Mouse (Mus musculus) intestine, embryonic 15.5 days (tissue): Measurements from ENCODE around the gene Fbxw4. TPM values are rescaled to one million over a fixed set of nuclear protein-coding genes. Genes with fewer than 3 reads are reported as not detected.

Experiments used
- ATAC-seq: fragments of 200-750 bp; cut with Nextera tagmentation; 2 replicates; pipeline ENCODE4 v1.8.0; 2017; ENCODE audit warnings: moderate TSS enrichment, moderate library complexity
- H3K27ac ChIP-seq: fragments of 300-500 bp; sonication (generic); 2 replicates; pipeline ENCODE4 v1.5.1; 2015; ENCODE audit warnings: mild to moderate bottlenecking, inconsistent platforms
- H3K27me3 ChIP-seq: fragments of 300-500 bp; sonication (generic); replicated peaks from 2 replicates; pipeline ENCODE4 v1.6.1; 2015; ENCODE audit warnings: inconsistent platforms
- H3K36me3 ChIP-seq: fragments of 300-500 bp; sonication (generic); 2 replicates; pipeline ENCODE4 v1.6.1; 2015; ENCODE audit warnings: inconsistent platforms
- H3K4me1 ChIP-seq: fragments of 300-500 bp; sonication (generic); replicated peaks from 2 replicates; pipeline ENCODE4 v1.6.1; 2015; ENCODE audit warnings: inconsistent platforms
- H3K4me2 ChIP-seq: fragments of 300-500 bp; sonication (generic); replicated peaks from 2 replicates; pipeline ENCODE4 v1.6.1; 2015; ENCODE audit warnings: mild to moderate bottlenecking, inconsistent platforms
- H3K4me3 ChIP-seq: fragments of 300-500 bp; sonication (generic); replicated peaks from 2 replicates; pipeline ENCODE4 v1.5.1; 2015; ENCODE audit warnings: inconsistent platforms
- H3K9ac ChIP-seq: fragments of 300-500 bp; sonication (generic); 2 replicates; pipeline ENCODE4 v1.6.1; 2015; ENCODE audit warnings: inconsistent platforms
- H3K9me3 ChIP-seq: fragments of 300-500 bp; sonication (generic); 2 replicates; pipeline ENCODE4 v1.6.1; 2016; ENCODE audit warnings: inconsistent platforms
- WGBS: fragments of 180-500 bp; shearing (Covaris S2); methylation state at CpG from one replicate; pipeline ENCODE4 v1.1.7; 2015; 5-methylcytosine and 5-hydroxymethylcytosine counted together
- polyA plus RNA-seq: library from polyadenylated mRNA; unstranded; fragments of >200 nt; fragmentation: Nextera tagmentation; extraction: Ambion mirVana; gene quantifications from 2 replicates; pipeline ENCODE4 v1.2.1, GENCODE M21; 2015

The Fbxw4 gene
- polyA plus RNA-seq, 1 experiment from 2014 or later: 1.9 TPM

- no peaks in the 10 kb centered on the region for H3K9me3 ChIP-seq
- H3K4me1 ChIP-seq: 0 out of 2 replicates have a peak, but pooled peaks cover 8% of the 10 kb centered on the region
- no peaks in the 10 kb centered on the region for H3K36me3 ChIP-seq
- H3K4me3 ChIP-seq: no peak overlapping the region
- H3K4me2 ChIP-seq: no peak overlapping the region
- 68% methylated on average over 9 of the region's 9 CpGs for WGBS
- ATAC-seq: no peak
- H3K9ac ChIP-seq: no peak overlapping the region
- no peaks in the 10 kb centered on the region for H3K27me3 ChIP-seq
- H3K27ac ChIP-seq: no peak overlapping the region
These were observed 75.1 kb downstream of the Fbxw4 start for GRCm38 (mm10) chr19:45584856-45585620.

DNA sequence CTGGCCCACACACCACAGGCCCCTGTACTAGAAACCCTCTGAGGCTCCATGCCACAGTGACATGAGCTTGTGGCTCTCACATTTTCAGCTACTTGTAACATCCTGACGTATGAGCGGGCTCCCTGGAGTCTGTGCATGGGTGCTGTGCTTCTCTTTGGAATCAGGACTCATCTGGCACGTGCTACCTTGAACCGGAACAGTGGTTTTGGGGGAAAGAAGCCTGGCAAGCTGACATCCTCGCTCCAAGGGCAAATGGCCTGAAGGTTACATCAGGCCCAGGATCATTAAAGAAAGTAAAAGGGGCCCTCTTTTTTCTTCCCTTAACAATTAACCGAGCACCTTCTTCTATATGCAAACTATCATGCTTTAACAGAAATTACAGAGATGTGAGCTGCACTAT, 77.0 kb downstream of the Fbxw4 start:
- H3K4me1 ChIP-seq: 0 out of 2 replicates have a peak, but pooled peaks cover 8% of the 10 kb centered on the region
- no peaks in the 10 kb centered on the region for H3K27me3 ChIP-seq
- 90% methylated on average over 6 of the region's 6 CpGs for WGBS
- H3K27ac ChIP-seq: no peak overlapping the region
- ATAC-seq: no peak
- peaks cover 6% of the 10 kb centered on the region; the same call in 1 of the 2 replicates for H3K36me3 ChIP-seq
- no peak overlapping the region for H3K9ac ChIP-seq
- H3K4me2 ChIP-seq: no peak overlapping the region
- no peaks in the 10 kb centered on the region for H3K9me3 ChIP-seq
- H3K4me3 ChIP-seq: no peak overlapping the region

- Histone ChIP-seq H3K9ac (no peak overlapping the region), H3K4me3 (no peak overlapping the region), H3K9me3 (no peaks in the 10 kb centered on the region), H3K27me3 (no peaks in the 10 kb centered on the region), H3K36me3 (peaks cover 6% of the 10 kb centered on the region; the same call in 1 of the 2 replicates), H3K4me2 (no peak overlapping the region), H3K4me1 (peaks cover 15% of the 10 kb centered on the region; the same call in 1 of the 2 replicates), H3K27ac (no peak overlapping the region)
- ATAC-seq: no peak
- 42% methylated on average over 8 of the region's 8 CpGs for WGBS
These were observed 78.0 kb downstream of the Fbxw4 start for GRCm38 (mm10) chr19:45582161-45582560.

DNA sequence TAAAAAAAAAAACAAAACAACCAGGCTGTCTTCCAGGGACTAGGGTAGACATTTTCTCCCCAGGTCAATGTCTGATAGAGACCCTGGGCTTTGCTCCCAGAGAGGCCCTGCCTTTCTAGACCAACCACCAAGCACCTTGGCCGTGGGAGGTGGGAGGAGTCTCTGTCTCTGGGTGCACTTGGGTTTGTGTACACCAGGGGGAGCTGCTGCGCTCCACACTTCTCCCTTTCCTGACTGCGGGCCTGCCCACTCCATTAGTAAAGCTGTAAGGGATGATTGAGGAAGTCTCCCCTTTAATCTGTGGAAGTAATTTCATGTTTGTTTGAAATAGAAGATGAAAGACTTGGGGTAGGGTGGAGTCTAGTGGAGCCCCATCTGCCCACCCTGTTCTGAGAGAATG, 78.9 kb downstream of the Fbxw4 start:
- H3K27ac ChIP-seq: no peak overlapping the region
- H3K4me2 ChIP-seq: no peak overlapping the region
- no peak for ATAC-seq
- peaks cover 6% of the 10 kb centered on the region; the same call in 1 of the 2 replicates for H3K36me3 ChIP-seq
- WGBS: 55% methylated on average over 3 of the region's 3 CpGs
- no peaks in the 10 kb centered on the region for H3K9me3 ChIP-seq
- H3K27me3 ChIP-seq: no peaks in the 10 kb centered on the region
- H3K4me1 ChIP-seq: peaks cover 21% of the 10 kb centered on the region
- H3K9ac ChIP-seq: no peak overlapping the region
- H3K4me3 ChIP-seq: no peak overlapping the region

DNA sequence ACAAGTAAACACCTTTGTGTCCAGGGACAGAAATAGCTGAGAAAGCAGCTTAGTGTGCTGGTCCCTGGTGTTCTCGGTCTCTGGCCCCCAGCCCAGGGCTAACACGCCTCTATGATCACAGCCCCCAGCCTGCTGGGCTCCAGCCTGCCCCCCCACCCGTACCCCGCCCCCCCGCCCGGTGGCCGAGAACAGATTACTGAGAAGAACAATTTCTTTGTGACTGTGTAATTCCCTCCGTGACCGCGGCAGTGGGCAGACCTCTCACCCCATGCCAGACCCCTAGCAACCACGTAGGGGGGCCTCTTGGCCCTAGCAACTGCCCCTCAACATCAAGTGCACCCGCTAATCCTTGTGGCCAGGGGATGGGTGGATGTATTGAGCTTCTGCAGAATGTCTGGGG, 79.9 kb downstream of the Fbxw4 start:
- no peaks in the 10 kb centered on the region for H3K27me3 ChIP-seq
- peaks cover 31% of the 10 kb centered on the region for H3K4me1 ChIP-seq
- ATAC-seq: no peak
- H3K36me3 ChIP-seq: peaks cover 6% of the 10 kb centered on the region; the same call in 1 of the 2 replicates
- H3K4me2 ChIP-seq: no peak overlapping the region
- 81% methylated on average over 12 of the region's 12 CpGs for WGBS
- H3K9me3 ChIP-seq: no peaks in the 10 kb centered on the region
- H3K4me3 ChIP-seq: no peak overlapping the region
- H3K27ac ChIP-seq: no peak overlapping the region
- H3K9ac ChIP-seq: no peak overlapping the region

DNA sequence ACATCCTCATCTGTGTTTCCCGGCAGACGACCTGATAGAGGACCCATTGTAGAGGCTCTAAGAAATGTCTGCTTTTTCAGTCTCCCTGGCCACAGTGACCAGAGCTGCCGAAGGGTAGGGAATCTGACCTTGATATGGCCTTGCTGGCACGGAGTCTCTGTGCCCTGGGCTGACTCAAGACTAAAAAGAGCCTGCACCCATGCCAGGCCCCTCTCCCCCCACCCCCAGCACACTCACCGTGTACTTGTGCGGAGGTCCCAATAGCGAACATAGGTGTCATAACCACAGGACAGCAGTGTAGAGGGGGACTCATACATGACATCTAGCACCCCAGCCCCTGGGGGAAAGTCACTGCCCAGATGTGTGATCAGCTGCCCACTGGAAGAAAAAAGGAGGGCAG, 80.7 kb downstream of the Fbxw4 start:
- H3K9me3 ChIP-seq: no peaks in the 10 kb centered on the region
- no peak overlapping the region for H3K4me3 ChIP-seq
- H3K27me3 ChIP-seq: no peaks in the 10 kb centered on the region
- no peak for ATAC-seq
- no peak overlapping the region for H3K4me2 ChIP-seq
- H3K27ac ChIP-seq: no peak overlapping the region
- H3K9ac ChIP-seq: no peak overlapping the region
- H3K36me3 ChIP-seq: peaks cover 6% of the 10 kb centered on the region; the same call in 1 of the 2 replicates
- 85% methylated on average over 7 of the region's 7 CpGs for WGBS
- H3K4me1 ChIP-seq: peaks cover 38% of the 10 kb centered on the region

DNA sequence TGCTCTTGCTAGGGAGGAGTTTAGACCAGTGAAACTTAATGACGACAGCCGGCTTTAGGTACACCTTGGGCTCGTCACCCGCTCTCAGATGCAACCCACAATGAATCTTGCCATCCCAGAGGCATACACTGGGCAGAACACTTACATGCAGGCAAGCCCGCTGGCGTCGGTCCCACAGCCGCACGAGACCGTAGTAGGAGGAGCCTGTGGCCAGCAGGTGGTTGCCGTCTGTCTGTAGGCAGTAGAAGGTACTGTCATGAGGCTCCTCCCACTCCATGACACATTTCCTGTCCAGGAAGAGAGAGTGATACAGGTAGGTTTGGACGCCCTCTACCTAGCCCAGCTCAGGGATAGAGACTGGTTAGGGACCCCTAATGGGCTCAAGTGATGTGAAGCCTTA, 81.1 kb downstream of the Fbxw4 start:
- H3K4me3 ChIP-seq: no peak overlapping the region

DNA sequence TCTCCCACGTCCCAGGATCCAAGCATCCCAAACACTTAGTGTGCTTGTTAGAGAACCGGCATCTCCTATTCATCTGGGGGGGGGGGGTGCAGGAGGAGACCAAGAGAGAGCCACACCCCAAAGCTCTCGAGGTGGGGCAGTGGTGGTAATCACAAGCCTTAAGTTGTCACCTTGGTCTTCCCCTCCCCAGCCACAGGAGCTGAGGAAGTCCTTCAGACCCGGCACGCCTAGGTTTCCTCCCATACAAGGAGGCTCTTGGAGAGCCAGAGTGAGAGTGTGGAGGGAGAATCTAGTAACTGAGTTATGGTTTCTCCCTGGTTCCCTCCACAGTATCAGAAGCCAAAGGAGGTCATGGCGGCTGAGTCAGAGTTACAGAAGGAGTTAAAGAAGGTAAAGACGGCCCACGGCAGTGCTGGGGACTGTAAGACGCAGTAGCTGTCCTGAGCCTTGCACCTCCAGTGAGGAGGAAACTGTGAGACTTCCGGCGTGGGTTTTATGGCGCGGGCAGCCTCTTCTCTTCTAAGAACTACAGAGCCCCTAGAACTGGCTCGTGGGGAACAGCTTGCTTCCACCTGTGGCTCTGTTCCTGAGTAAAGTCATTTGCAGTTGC, 82.9 kb downstream of the Fbxw4 start:
- peaks cover 34% of the 10 kb centered on the region for H3K4me1 ChIP-seq
- no peak overlapping the region for H3K4me3 ChIP-seq
- WGBS: 64% methylated on average over 14 of the region's 14 CpGs
- H3K9ac ChIP-seq: no peak overlapping the region; the same call in 1 of the 2 replicates
- H3K4me2 ChIP-seq: no peak overlapping the region
- no peak for ATAC-seq
- peaks cover 6% of the 10 kb centered on the region; the same call in 1 of the 2 replicates for H3K36me3 ChIP-seq
- 0 out of 2 replicates have a peak overlapping the region, but pooled peaks have one; percentile 9 for H3K27ac ChIP-seq
- H3K9me3 ChIP-seq: no peaks in the 10 kb centered on the region
- no peaks in the 10 kb centered on the region for H3K27me3 ChIP-seq

More for the DNA sequence above, 81.1 kb downstream of the Fbxw4 start:
- WGBS: 83% methylated on average over 12 of the region's 12 CpGs
- H3K36me3 ChIP-seq: peaks cover 6% of the 10 kb centered on the region; the same call in 1 of the 2 replicates
- H3K27ac ChIP-seq: no peak overlapping the region
- no peak overlapping the region for H3K4me2 ChIP-seq
- ATAC-seq: no peak
- peaks cover 38% of the 10 kb centered on the region for H3K4me1 ChIP-seq
- no peak overlapping the region for H3K9ac ChIP-seq
- no peaks in the 10 kb centered on the region for H3K27me3 ChIP-seq
- no peaks in the 10 kb centered on the region for H3K9me3 ChIP-seq

DNA sequence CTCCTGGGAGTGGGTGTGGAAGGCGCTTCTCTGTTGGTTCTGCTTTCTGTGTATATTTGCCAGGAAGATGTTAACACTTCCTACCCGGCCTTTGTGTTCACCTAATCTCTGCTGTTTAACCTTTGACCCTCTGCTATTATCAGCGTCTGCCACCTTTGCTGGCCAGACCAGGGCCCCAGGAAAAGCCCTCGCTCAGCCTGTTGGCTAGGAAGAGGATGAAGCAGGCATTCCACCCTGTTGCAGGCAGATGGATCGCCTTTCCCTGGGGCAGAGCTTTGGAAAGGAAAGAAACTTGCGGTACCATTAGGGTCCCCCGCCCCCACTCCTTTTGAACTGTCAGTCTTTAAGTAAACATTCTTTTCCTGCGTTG, 84.5 kb downstream of the Fbxw4 start:
- peak; percentile 69 for ATAC-seq
- WGBS: 8% methylated on average over 8 of the region's 8 CpGs
- H3K4me1 ChIP-seq: peaks cover 29% of the 10 kb centered on the region
- H3K4me3 ChIP-seq: no peak overlapping the region
- peaks cover 6% of the 10 kb centered on the region; the same call in 1 of the 2 replicates for H3K36me3 ChIP-seq
- H3K4me2 ChIP-seq: peak overlapping the region; percentile 24
- H3K9me3 ChIP-seq: no peaks in the 10 kb centered on the region
- H3K9ac ChIP-seq: no peak overlapping the region
- no peaks in the 10 kb centered on the region for H3K27me3 ChIP-seq
- H3K27ac ChIP-seq: peak overlapping the region; percentile 68; the same call in 1 of the 2 replicates

DNA sequence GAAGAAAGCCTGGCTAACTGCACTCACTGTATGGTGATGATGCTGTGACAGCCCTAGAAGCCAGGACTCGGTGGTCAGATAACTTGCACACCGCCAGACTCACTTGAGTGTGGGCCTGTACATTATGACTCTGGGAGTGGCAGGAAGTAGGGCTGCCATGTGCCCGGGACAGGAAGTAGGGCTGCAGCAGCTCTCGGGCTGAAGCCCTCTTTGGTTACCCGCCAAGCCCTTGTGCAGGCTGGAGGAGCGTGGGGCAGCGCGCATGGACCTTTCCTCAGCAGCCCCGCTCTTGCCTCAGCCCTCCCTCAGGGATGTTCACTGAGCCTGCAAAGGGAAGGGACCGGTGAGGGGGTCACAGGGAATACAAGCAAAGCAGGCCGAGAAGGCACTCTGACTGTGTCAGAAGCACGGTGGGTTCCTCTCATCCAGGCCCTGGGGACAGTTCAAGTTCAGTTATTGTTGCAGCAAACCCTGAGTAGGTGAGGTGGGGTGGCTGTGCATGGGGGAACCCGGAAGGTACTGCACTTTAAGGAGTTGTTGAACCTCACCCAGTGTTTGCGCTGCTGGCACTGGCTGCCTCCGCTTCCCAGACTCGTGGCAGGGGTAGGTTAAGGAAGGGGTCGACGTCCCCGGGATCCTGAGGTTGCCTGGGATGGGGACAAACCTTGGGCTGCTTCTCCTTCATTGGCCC, 85.0 kb downstream of the Fbxw4 start:
- no peak overlapping the region for H3K4me3 ChIP-seq
- no peaks in the 10 kb centered on the region for H3K9me3 ChIP-seq
- H3K4me1 ChIP-seq: peaks cover 29% of the 10 kb centered on the region
- peak; percentile 56 for ATAC-seq
- H3K4me2 ChIP-seq: peak overlapping the region; percentile 24
- no peaks in the 10 kb centered on the region for H3K27me3 ChIP-seq
- 35% methylated on average over 19 of the region's 19 CpGs for WGBS
- peaks cover 6% of the 10 kb centered on the region; the same call in 1 of the 2 replicates for H3K36me3 ChIP-seq
- peak overlapping the region; percentile 68; the same call in 1 of the 2 replicates for H3K27ac ChIP-seq
- H3K9ac ChIP-seq: no peak overlapping the region

GRCm38 (mm10) chr19:45574339-45574898, 85.7 kb downstream of the Fbxw4 start:
- Histone ChIP-seq H3K4me2 (no peak overlapping the region), H3K9me3 (no peaks in the 10 kb centered on the region), H3K4me1 (peaks cover 34% of the 10 kb centered on the region), H3K27ac (no peak overlapping the region), H3K36me3 (peaks cover 4% of the 10 kb centered on the region; the same call in 1 of the 2 replicates), H3K4me3 (no peak overlapping the region), H3K27me3 (no peaks in the 10 kb centered on the region), H3K9ac (no peak overlapping the region)
- ATAC-seq: no peak
- WGBS: 66% methylated on average over 7 of the region's 7 CpGs

GRCm38 (mm10) chr19:45573861-45574267, 86.2 kb downstream of the Fbxw4 start:
- 22% methylated on average over 6 of the region's 6 CpGs for WGBS
- no peaks in the 10 kb centered on the region for H3K9me3 ChIP-seq
- no peak overlapping the region for H3K4me3 ChIP-seq
- H3K9ac ChIP-seq: no peak overlapping the region
- no peaks in the 10 kb centered on the region for H3K27me3 ChIP-seq
- no peak overlapping the region for H3K4me2 ChIP-seq
- peaks cover 4% of the 10 kb centered on the region; the same call in 1 of the 2 replicates for H3K36me3 ChIP-seq
- peak; percentile 35; the same call in 1 of the 2 replicates for ATAC-seq
- H3K4me1 ChIP-seq: peaks cover 34% of the 10 kb centered on the region
- no peak overlapping the region for H3K27ac ChIP-seq
